Mouse (Mus musculus): ENCODE data around the gene Cyyr1.

DNA sequence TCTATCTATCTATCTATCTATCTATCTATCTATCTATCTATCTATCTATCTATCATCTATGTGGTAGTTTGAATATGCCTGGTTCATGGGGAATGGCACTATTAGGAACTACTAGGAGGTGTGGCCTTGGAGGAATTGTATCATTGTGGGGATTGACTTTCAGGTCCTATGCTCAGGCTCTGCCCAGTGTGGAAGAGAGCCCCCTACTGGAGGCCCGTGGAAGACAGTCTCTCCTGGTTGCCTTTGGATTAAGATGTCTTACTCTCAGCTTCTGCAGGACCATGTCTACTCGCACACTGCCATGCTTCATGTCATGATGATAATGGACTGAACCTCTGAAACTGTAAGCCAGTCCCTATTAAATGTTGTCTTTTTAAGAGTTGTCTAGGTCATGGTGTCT lies 117.8 kb downstream of the Cyyr1 start:
- TF ChIP-seq POLR2A (IDR thresholded peaks at IDR 0.05; ENCODE audit: low read depth, low read length): no peak
- no peak for TF ChIP-seq CTCF (IDR thresholded peaks at IDR 0.05; ENCODE audit: borderline replicate concordance, insufficient read depth, low read length)

All from embryonic fibroblast, embryonic 13.5 days (primary cell).